Mouse (Mus musculus) left cerebral cortex, postnatal 10 days (tissue): ENCODE results near the gene Rpl29. TPM values are rescaled to one million over a fixed set of nuclear protein-coding genes. Genes with fewer than 3 reads are reported as not detected.

Experiments
- DNase-seq, 2 experiments: peaks; one replicate each; pipeline ENCODE4 v3.0.0; 2021 to 2022; ENCODE audit warnings: low spot score in 2 of 2, mixed read lengths in 1 of 2; ENCODE audit errors: extremely low spot score in 1 of 2
- intact Hi-C: fragments of 180-260 bp; cut with DNase I; formaldehyde crosslinking; loops from one replicate; pipeline ENCODE4 v1.15.1; 2025
- total RNA-seq, 2 experiments: library from RNA; stranded (reverse); gene quantifications; 2 replicates each; pipeline ENCODE4 v1.2.3; 2021

Rpl29 gene
- total RNA-seq, 2 experiments from 2014 or later, result 378 to 397 TPM

GRCm38 (mm10) chr9:106480541-106480940 lies 51.3 kb downstream of the Rpl29 start:
- intact Hi-C loops, result no loop called here
- peak in 1 of 2 experiments; percentile 13 for DNase-seq

- peak in 1 of 2 experiments; percentile 22 for DNase-seq
- intact Hi-C loops, result no loop called here
Observed at GRCm38 (mm10) chr9:106481075-106481474, 51.8 kb downstream of the Rpl29 start.

Other genes starting within 250 kb of the Rpl29 start
- gene Ppm1m, start 229.7 kb upstream of the Rpl29 start, total RNA-seq, result 10 to 100 TPM; 20.8 to 24.5 TPM
- gene Twf2, start 226.3 kb upstream of the Rpl29 start, total RNA-seq, result 10 to 100 TPM; 44.5 to 49.9 TPM
- gene Tlr9, start 206.9 kb upstream of the Rpl29 start, total RNA-seq, result 1 to 10 TPM; 1.1 to 1.4 TPM
- gene Alas1, start 180.8 kb upstream of the Rpl29 start, total RNA-seq, result 100 to 1,000 TPM; 125 to 127 TPM
- 10 to 100 TPM; 15.6 to 17.8 TPM for gene Poc1a, start 148.4 kb upstream of the Rpl29 start, total RNA-seq
- gene Dusp7, start 60.8 kb upstream of the Rpl29 start, total RNA-seq, result 10 to 100 TPM; 80.7 to 82.0 TPM
- gene Acy1, start 8.9 kb downstream of the Rpl29 start, total RNA-seq, result 1 to 10 TPM; 9.2 to 9.3 TPM
- gene Abhd14b, start 18.0 kb downstream of the Rpl29 start, total RNA-seq, result 10 to 100 TPM in 1 of 2 experiments, 1 to 10 TPM in 1; 9.7 to 10.3 TPM
- gene Abhd14a, start 18.2 kb downstream of the Rpl29 start, total RNA-seq, result 10 to 100 TPM; 55.7 to 59.6 TPM
- gene Pcbp4, start 23.8 kb downstream of the Rpl29 start, total RNA-seq, result 100 to 1,000 TPM; 222 to 242 TPM
- 1 to 10 TPM; 2.2 to 2.8 TPM for gene Gpr62, start 36.5 kb downstream of the Rpl29 start, total RNA-seq
- gene Rrp9, start 46.5 kb downstream of the Rpl29 start, total RNA-seq, result 10 to 100 TPM; 37.3 to 37.7 TPM
- gene Parp3, start 47.5 kb downstream of the Rpl29 start, total RNA-seq, result 1 to 10 TPM; 2.5 to 3.2 TPM
- not detected for gene Iqcf1, start 70.5 kb downstream of the Rpl29 start, total RNA-seq
- 1 to 10 TPM in 1 of 2 experiments, under 1 TPM in 1; 0.92 to 1.2 TPM for gene Iqcf5, start 85.1 kb downstream of the Rpl29 start, total RNA-seq
- not detected for gene Iqcf3, start 132.2 kb downstream of the Rpl29 start, total RNA-seq
- not detected for gene Iqcf4, start 141.5 kb downstream of the Rpl29 start, total RNA-seq
- not detected for gene Iqcf6, start 197.1 kb downstream of the Rpl29 start, total RNA-seq
- gene Grm2, start 226.6 kb downstream of the Rpl29 start, total RNA-seq, result 10 to 100 TPM; 54.5 to 58.8 TPM